Mouse (Mus musculus) T-helper 17 cell (primary cell): ENCODE measurements at regions not wholly inside any gene's neighbourhood (a gene's known extent, or its start where the extent isn't known, plus 50 kb on each side); places are given as distances from the start of the nearest gene placed in this dataset.

Source experiments
- in situ Hi-C, 2 experiments: fragments of 300-600 bp; cut with MboI, MseI; formaldehyde crosslinking; loops; 1 replicate in 1 of 2; 2 replicates in 1 of 2; pipeline ENCODE4 v1.15.1; 2025; ENCODE audit warnings: high pct_unique_total_duplicates in 2 of 2

GRCm38 (mm10) chr2:133221762-133222556, 276.3 kb upstream of the Fermt1 start:
- in situ Hi-C loops: no loop called here

DNA sequence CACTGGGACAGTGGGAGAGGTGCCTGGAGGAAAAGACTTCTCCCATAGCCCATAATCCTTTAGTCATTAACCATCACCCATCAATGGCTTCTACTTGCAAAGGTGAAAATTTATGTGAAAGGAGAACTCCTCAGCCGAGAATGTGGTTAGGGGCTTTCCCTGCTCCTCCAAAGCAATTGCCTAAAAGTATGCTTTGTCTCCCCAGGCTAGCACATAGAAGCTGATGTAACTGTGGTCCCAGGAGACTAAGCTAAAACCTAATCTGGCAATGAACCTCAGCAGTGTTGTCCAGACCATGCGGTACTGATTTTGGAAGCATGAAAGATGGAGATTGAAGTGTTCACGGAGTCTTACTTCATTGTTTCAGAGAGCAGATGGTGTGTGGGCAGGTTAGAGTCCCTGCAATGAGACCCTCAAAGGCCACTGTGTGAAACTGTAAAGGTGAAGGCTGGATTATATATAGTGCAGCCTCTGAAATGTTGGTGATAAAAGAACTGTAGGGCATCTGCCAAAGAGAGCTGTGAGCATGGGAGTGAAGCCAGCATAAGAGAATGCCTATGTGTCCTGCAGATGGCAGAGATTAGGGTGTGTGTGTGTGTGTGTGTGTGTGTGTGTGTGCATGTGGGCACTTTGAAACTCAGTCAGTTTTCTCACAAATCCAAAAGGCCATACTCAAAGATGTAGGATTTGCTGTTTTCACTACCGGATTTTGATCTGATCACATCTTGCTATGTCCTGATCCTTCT, 289.6 kb upstream of the Fermt1 start:
- in situ Hi-C loops: no loop called here

GRCm38 (mm10) chr2:133252131-133252530, 299.8 kb upstream of the Bmp2 start:
- in situ Hi-C loops: no loop called here

GRCm38 (mm10) chr2:133274424-133274823, 277.5 kb upstream of the Bmp2 start:
- in situ Hi-C loops: no loop called here

GRCm38 (mm10) chr2:133278546-133278945, 273.4 kb upstream of the Bmp2 start:
- in situ Hi-C loops: no loop called here

GRCm38 (mm10) chr2:133279275-133279674, 272.7 kb upstream of the Bmp2 start:
- in situ Hi-C loops: no loop called here

DNA sequence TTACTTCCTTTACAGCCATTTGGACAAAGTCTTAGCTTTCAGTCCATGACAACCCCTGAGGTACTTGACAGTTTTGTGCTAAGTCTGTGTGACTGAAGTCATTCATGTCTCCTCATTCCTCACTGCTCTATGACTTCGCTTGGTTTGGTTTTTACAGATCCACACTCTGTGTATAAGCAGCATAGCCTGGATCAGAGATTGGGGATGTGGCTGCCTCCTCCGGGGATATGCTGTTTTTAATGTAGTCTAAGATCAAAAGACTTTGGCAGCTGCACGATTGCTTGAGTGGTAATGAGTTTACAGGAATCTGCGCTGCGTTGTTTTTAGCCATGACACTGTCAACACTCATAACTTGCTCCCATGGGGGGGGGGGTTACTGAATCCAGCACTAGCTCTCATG, 269.3 kb upstream of the Bmp2 start:
- in situ Hi-C loops: no loop called here

GRCm38 (mm10) chr2:133283709-133284108, 268.2 kb upstream of the Bmp2 start:
- in situ Hi-C loops: no loop called here

- in situ Hi-C loops: no loop called here
Measured at GRCm38 (mm10) chr2:133294136-133294535, 257.8 kb upstream of the Bmp2 start.

DNA sequence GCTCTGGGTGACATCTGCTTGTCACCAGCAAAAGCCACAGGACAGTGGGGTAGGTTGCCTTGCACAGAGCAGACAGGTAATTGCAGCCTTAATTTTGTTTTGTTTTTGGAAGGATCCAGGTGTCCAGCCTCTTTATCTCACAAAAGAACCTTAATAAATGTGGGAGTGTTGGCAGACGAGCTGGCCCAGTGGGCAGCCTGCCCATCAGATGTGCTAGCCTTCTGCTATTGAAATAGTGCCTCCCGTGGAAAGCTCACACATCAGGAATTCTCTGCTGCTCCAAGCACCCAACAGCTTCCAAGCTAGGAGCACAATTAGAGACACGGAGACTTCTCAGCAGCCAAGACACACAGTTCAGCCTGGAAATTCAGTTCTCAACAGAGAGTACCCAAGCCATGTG, 246.0 kb upstream of the Bmp2 start:
- in situ Hi-C loops: no loop called here

DNA sequence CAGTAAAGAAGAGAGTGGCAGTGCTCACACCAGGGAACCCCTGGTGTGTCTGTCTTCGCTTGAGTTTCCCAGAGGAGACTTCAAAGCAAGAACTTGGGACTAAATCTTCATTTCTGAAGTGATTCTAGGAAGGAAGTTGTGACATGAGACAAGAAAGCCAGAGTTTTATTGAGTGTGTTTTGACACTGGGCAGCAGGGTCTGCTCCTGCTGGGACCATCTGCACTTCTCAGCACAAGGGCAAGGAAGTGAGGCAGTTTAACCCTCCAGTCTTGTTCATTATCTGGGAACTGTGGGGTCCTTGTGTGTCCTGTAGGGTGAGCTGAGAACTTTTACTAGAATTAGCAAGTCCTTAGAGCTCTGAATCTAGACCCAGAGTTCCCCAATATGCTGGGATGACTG, 241.0 kb upstream of the Bmp2 start:
- in situ Hi-C loops: no loop called here

GRCm38 (mm10) chr2:133326290-133327050, 225.5 kb upstream of the Bmp2 start:
- in situ Hi-C loops: no loop called here

DNA sequence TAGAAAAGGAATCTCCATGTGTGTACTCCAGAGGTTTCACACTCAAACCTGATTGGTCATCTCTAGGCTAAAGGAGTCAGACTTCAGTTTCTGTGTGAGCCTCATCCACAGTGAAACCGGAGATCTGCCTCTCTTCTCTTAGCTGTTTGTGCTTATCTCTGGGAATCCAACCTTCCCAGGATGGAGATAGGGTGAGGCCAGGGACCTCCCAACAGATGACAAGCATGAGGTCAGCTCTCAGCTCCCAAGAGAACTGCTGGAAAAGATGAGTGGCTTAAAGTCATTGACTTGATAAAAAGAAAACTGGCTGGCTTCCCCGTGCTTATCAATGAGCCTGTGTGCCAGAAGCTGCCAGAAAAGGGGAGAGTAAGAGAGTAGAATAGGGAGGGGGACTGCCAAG, 224.3 kb upstream of the Bmp2 start:
- in situ Hi-C loops: no loop called here

- in situ Hi-C loops: no loop called here
Measured at GRCm38 (mm10) chr2:133336177-133336901, 215.6 kb upstream of the Bmp2 start.

DNA sequence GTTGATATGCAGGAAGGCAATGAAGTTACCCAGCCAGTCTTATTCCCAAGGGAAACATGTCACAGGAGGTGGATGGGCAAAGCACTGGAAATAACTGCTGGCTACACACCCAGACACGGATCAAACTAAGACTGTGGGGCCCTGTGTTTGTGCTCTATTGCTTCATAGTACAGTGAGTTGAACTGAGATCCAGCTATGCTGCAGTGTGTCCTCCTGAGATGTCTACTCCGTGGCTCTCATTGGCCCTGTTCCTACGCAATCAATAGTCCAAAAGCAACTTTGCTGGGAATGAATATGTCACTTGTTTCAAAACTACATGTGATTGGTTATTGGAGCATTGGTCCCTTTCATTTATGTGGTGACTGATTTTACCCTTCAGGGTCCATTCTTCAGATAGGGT, 213.8 kb upstream of the Bmp2 start:
- in situ Hi-C loops: no loop called here

DNA sequence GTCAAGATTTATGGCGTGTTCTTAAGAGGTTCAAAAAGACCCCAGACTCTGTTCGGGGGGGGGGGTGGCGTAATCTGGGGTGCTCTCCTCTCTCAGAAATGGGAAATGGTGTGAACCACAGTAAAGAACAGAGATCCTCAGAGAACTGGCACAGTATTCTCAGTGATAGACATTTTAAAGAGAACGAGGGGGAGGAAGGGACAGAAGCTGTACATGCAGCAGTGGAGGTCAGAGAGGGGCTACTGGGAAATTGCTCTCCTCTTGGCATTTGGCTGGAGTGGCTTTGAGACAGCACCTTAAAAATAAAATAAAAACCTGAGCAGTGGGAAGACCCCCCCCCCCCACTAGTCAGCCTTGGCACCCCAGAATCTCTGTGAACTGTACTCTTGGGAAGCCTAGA, 210.6 kb upstream of the Bmp2 start:
- in situ Hi-C loops: no loop called here

- in situ Hi-C loops: no loop called here
Measured at GRCm38 (mm10) chr2:133345964-133346788, 205.8 kb upstream of the Bmp2 start.

DNA sequence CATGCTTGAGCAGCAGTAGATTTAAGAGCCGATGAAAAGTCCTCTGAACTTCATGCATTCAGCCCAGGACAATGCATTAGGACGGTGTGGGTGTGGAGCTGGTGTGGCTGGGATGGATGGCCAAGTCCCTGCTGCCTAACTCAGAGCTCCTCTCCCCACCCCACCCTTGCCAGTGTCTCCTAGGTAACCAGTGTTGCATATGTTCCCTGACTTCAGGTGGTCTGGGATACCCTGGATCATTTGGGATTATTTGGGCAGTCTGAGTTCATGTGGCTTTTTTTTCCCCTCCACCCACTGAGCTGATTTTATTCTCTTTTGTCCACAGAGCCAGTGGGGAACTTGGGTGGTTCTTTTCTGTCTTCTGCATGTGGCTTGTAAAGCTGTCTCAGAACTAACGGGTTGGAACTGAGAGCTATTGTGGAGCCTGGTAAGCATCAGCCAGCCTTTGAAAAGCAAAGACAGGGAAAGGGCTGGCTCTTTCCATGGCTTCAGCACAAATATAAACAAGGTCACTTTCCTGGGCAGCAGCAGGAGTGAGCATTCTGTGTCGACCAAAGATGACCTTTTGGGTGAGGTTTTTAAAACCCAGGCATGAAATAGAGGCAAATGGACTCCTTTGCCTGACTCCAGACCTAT, 205.1 kb upstream of the Bmp2 start:
- in situ Hi-C loops: no loop called here

DNA sequence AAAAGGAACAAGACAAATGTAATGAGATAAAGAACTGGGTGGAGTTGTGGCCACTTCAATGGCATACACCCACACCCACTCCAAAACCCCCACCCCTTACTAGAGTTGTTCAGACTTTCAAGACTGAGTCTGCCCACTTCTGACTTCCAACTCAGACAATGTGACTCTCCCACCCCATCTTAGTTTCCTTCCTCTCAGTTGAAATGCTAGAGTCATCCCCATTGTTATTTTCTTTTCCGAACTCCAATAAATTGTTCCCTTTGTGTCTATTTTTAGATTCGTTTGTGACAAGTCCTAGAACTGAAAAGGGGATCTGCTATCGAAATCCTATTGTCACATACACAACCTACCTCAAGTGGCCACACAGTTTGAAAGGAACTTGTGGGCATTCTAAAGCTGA, 200.7 kb upstream of the Bmp2 start:
- in situ Hi-C loops: no loop called here

- in situ Hi-C loops: no loop called here
Measured at GRCm38 (mm10) chr2:133352800-133353199, 199.2 kb upstream of the Bmp2 start.
